Mouse (Mus musculus) urinary bladder, postnatal 4 days (tissue): ENCODE data around the gene Cyp39a1.

ENCODE experiments used
- DNase-seq, 2 experiments: peaks; one replicate each; pipeline ENCODE4 v3.0.0; 2021 to 2022; ENCODE audit warnings: low spot score in 2 of 2

The Cyp39a1 gene

DNA sequence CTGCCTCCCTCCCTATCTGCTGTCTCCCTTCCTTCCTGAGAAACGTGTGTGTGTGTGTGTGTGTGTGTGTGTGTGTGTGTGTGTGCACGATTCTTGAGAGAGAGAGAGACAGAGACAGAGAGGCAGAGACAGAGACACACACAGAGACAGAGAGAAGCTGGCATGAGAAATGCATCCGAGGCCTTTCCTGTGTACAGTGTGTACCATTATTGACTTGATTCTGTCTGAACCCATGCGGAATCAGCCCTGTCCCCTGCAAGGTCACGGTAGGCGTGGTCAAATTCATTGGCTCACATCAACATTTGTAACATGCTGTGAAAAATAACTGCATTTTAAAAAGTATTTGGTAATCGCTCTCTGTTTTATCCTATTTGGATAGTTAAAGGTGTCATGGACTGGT, 16.9 kb downstream of the Cyp39a1 start:
- no peak for DNase-seq

- DNase-seq: no peak
These were observed 17.4 kb downstream of the Cyp39a1 start for GRCm38 (mm10) chr17:43684638-43685037.

GRCm38 (mm10) chr17:43689591-43689990, 22.4 kb downstream of the Cyp39a1 start:
- no peak for DNase-seq

GRCm38 (mm10) chr17:43698997-43699649, 31.9 kb downstream of the Cyp39a1 start:
- peak; percentile 39 to 85 for DNase-seq

DNA sequence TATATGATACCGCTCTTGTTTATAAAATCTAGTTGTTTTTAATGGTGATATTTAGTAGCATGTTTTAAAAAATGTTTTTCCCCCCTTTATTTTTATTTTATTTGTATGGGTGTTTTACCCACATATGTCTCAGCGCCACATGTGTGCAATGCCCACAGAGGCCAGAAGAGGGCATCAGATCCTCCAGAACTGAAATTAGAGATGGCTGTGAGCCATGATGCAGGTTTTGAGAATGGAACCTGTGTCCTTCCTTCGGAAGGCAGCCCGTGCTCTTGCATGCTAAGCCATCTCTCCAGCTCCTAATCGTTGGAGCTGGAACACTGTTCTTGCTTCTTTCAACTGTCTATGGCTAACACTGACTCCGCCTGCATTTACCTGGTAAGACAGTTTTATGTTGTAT, 33.8 kb downstream of the Cyp39a1 start:
- DNase-seq: no peak

DNA sequence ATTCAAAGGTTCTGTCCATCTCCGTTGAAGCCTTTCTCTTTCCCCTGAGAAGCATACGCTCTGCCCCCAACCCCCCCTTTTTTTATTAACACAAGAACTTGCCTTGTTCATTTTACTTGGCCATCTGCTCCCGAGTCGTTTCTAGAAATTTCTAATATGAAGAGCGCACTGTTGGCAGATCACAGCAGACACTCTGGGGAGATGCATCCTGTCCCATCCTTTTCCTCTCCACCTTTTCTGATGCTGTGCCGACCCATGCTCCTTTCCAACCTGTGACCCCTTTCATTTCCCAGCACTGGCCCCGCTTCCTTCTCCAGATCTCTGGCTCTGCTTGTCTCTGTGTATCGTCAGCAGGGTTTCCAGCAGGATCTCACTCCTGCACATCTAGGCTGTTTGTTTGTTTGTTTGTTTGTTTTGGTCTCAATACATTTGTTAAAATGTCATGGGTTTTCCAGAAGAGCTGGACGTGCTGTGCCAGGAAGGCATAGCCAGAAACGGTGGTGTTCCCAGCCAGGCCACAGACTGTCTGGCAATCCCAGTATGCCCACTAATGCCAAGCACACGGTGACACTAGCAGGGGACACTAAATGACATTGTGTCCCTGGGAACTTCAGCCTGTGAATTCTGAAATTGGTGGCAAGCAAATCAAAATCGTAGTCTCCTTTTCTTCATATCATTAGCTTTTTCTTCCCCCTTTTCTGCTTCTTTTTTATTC, 37.1 kb downstream of the Cyp39a1 start:
- no peak for DNase-seq

- DNase-seq: no peak
These were observed 39.5 kb downstream of the Cyp39a1 start for GRCm38 (mm10) chr17:43706749-43707148.

- no peak for DNase-seq
These were observed 40.0 kb downstream of the Cyp39a1 start for GRCm38 (mm10) chr17:43707254-43707653.

- no peak for DNase-seq
These were observed 44.5 kb downstream of the Cyp39a1 start for GRCm38 (mm10) chr17:43711557-43712352.

DNA sequence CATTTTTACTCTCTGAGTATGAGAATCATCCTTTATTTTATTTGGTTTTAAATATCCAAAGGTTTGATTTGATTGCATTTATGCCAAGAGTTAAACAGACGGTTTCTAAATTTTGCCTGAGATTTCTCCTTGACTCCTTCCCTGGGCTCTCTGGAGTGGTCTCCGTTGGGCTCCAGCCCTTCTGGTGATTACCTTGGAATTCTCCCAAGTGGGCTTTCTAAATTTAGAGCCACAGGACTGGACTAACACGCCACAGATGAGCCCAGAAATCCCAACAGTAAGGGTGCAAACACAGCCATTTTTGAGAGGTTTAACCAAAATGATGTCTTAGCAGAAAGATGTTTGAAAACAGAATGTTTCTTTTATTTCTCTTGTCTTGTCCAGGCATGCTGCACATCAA, 47.0 kb downstream of the Cyp39a1 start:
- no peak for DNase-seq

DNA sequence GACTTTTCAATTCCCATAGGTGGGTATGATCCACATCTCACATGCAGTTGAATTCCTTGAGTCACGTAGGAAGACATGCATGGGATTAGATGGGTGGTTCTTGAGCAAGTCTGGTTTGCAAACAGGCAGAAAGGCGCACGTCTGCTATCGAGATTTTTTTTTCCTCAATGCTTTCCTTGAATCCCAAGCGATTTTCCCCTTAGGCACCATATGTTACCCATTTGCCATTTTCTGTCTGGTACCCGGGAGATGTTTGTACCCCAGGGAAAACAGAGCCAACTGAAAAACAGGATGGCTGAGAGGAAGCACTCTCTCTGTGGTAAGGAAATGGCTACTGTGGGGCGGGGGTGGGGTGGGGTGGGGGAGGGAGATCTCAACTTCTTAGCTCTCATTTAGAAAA, 49.4 kb downstream of the Cyp39a1 start:
- DNase-seq: no peak

DNA sequence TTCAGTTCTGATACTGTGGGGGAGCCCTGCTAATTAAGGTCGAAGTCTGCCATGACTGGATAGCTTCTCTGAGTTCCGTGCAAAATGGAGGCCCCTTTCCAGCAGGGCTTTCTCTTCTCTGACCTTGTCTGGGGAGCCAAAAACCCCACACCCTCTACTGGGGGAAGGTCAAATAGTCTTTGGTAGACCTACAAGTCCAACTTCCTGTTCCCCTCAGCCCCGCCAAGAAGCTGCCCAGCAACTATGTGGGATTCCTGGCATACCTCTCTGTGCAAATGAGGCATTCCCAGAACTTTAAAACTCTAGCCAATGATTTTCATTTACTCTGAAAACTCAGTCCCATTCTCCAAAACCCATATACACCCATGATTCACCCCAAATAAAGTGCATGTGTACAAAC, 52.2 kb downstream of the Cyp39a1 start:
- DNase-seq: no peak

GRCm38 (mm10) chr17:43724480-43724879, 57.3 kb downstream of the Cyp39a1 start:
- DNase-seq: no peak

GRCm38 (mm10) chr17:43731327-43731726, 64.1 kb downstream of the Cyp39a1 start:
- no peak for DNase-seq

DNA sequence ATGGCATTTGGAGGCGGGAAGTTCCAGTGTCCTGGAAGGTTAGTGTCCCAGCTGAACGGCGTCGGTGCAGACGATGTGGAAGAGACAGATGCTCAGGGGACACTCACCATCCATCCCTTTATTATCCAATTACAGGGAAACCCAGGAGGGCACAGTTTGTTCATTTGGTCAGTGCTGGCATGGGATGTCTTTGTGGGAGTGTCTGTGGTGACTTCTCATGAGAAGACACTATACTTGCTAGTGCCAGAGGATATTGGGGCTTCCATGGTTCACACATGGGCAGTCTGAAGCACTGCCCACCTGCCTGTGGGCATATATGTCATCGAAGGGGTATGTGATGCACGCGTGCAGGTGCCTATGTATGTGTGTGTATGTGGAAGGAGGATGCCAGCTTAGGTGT, 64.8 kb downstream of the Cyp39a1 start:
- DNase-seq: no peak

DNA sequence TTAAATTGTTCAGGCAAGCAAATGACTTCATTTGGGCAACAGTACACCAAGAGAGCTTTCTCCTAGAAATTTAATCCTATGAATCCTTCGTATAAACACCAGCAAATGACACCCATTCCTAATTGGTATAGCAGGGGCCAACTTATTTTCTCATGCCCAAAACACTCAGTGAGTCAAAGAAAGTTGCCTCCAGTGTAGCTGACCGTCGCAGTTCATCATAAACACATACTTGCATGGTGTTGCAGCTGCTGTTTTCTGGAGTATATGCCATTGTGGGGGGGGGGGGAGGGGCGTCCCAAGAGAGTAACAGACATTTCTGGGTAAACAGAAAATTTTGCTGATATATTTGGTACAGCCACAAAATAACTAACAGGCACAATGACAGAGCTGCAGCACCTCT, 67.0 kb downstream of the Cyp39a1 start:
- no peak for DNase-seq

GRCm38 (mm10) chr17:43743933-43744332, 76.7 kb downstream of the Cyp39a1 start:
- no peak for DNase-seq

DNA sequence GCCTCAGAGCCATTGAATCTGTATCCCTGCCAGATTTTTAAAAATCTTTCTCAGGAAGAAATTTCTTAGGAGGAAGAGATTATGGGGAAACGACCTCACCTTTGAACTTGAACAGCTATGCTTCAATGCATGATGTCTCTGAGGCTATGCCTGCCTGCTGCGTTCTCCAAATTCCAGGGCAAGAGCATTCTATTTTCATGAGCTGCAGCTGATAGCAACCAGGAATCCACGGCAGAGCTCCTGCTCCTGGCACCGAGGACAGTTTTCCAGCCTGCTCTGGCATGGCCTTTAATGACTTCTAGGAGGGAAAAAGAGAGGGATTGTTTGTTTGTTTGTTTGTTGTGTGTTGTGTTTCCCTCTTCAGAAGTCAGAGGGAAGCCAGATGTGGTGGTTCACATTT, 77.2 kb downstream of the Cyp39a1 start:
- DNase-seq: no peak

DNA sequence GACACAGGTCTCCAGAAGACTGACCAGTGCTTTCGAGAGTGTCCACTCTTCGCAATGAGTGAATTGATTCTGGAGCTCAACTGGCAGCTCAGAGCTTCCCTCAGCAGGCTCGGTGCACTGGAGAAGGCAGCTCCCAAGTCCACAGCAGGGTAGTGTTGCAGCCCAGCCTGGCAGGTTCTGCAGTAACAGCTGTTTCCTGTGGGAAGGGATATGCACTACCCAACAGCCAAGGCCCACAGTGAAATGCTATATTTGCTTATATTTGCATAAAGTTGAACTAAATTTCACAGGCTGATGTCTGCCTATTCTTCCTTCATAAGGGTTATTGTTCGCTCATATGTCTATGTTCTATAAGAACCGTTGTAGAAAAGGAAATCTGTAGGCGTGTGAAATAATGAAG, 83.9 kb downstream of the Cyp39a1 start:
- no peak for DNase-seq

DNA sequence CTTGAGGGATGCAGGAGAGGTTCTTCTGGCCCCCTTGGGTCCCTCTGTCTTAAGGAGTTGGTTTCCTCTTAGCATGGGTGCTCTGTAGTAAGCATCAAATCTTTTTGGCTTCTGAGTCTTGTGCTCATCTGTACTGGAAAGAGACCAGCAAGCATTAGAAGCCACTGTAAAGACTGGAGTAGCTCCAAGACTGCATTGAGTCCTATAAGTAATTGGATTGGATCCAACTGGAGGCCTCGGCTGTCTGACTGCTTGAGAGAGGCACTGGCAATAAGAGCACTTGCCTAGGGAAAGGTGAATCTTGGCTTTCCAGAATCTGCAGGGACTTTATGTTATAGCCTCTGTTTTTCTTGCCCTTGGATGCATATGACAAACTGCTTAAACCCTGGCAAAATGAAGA, 85.6 kb downstream of the Cyp39a1 start:
- DNase-seq: no peak

- DNase-seq: no peak
These were observed 87.5 kb downstream of the Cyp39a1 start for GRCm38 (mm10) chr17:43754687-43755086.

DNA sequence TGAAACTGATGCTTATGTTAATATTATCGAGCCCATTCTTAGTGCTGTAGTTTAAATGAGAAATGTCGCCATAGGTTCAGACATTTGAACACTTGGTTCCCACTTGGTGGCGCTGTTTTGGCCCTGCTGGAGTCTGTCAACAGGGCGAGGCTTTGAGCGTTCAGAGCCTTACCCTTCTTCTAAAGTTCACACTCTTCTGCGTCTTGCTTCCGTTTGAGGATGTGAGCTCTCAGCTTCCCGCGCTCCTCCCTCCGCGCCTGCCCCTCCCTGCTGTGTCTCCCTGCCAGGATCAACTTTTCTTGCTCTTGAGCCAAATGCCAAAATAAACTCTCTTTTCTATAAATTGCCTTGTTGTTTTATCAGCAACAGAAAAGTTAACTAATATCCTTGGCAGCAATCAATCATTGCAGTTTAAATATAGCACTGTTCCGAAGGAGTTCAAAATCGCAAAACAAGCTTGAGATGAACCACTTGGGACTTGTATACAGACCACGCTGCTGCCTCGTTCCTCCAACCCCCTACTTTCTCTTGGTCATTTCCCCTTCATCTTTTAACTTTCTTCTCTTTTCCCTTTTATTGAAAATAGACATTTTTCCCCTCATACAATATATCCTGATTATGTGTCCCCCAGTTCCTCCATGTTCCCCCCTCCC, 91.5 kb downstream of the Cyp39a1 start:
- no peak for DNase-seq
